In the genomic region with DNA sequence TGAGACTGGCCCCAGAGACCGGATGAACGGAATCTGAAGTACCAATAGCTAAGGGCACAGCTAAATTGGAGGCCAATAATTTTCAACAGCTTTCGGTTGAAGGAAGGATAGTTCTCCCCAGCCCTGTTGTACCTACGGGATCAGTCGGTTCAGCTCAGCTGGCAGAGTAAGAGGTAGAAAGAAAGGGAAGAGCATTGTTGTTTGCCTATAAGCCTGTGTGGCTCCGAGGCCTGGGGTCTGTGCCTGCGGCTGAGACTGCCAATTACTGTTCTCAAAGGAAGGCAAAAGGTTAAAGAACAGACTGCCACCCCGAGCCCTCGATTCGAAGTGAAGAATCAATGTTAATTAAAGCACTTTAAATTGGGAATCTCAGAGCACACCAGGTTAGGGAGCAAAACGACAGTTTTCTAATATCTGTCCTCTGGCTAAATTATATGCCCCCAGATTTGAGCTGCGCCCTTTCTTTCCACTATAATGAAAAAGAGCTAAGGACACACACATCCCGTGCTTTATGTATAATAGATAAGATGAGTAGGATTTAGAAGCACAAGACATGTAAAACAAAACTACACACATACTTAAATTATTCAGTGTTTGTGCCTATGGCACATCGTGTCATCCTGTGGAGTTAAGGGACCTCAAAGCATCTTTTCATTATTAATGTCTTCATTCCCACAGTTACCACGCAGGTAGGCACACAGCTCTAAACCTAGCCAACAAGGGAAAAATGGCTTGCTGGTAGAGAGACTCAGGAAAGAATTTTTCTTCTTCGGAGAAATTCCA, we compare ENCODE assay signal across 29 mouse cellular contexts. TPM values are rescaled to one million over a fixed set of nuclear protein-coding genes. Genes with fewer than 3 reads are reported as not detected.
DNase-seq lines count a peak whose midpoint lies in the region; ATAC-seq and TF ChIP-seq lines count a peak whose summit lies in the region.
"Had no signal": no experiment of that assay in that cellular context is flagged by ENCODE, and none has a peak within 500 bp of the region (broad histone marks: within the 10 kb centered on the region; RNA-seq: fewer than 3 reads in every experiment).

No protein-coding gene starts in this region.

- no peaks in the 10 kb centered on the region for H3K27me3 ChIP-seq in midbrain, embryonic 13.5 days
- H3K27me3 ChIP-seq in midbrain, postnatal 0 days (ENCODE audit: insufficient read depth, low read length): no peaks in the 10 kb centered on the region
- no peaks in the 10 kb centered on the region for H3K27me3 ChIP-seq in midbrain, embryonic 15.5 days (replicated peaks)
- H3K27me3 ChIP-seq: CH12.LX; embryonic facial prominence, embryonic 13.5 days; embryonic facial prominence, embryonic 15.5 days; forebrain, embryonic 12.5 days had no signal

- H3K4me2 ChIP-seq in midbrain, embryonic 13.5 days (replicated peaks): no peak overlapping the region
- no peak overlapping the region for H3K4me2 ChIP-seq in midbrain, postnatal 0 days (ENCODE audit: low read depth, low read length, poor library complexity, severe bottlenecking)
- peak overlapping the region; percentile 10; the same call in 1 of the 2 replicates for H3K4me2 ChIP-seq in midbrain, embryonic 15.5 days
- H3K4me2 ChIP-seq: embryonic facial prominence, embryonic 13.5 days; embryonic facial prominence, embryonic 15.5 days; forebrain, embryonic 12.5 days had no signal

- DNase-seq in heart, adult 11 months: peak; percentile 10
- no peak for DNase-seq in heart, postnatal 10 days
- DNase-seq in midbrain, postnatal 0 days (ENCODE audit: low spot score): no peak
- DNase-seq in brain, embryonic 14.5 days (ENCODE audit: low read depth): peak; percentile 32
- no peak for DNase-seq in Muller cell, postnatal 12 days (ENCODE audit: inconsistent ontology term)
- no peak for DNase-seq in left cerebral cortex, postnatal 25 days (ENCODE audit: low spot score in 2 of 2)
- DNase-seq: adrenal gland, adult 2 months; adrenal gland, postnatal 10 days; adrenal gland, postnatal 25 days; B cell, adult 2 months; cerebellum, adult 11 months; cerebellum, adult 18-20 months; cerebellum, adult 8-10 months; cerebellum, adult 9-11 months; cerebellum, postnatal 14 days; cerebellum, postnatal 36 days; embryo, embryonic 11 days had no signal

- no peak for TF ChIP-seq CTCF in midbrain, postnatal 0 days (IDR thresholded peaks at IDR 0.05)
- TF ChIP-seq CTCF in brain, embryonic 14.5 days (IDR thresholded peaks at IDR 0.05; ENCODE audit: borderline replicate concordance, extremely low read depth, insufficient read depth, insufficient read length): no peak

- H3K4me3 ChIP-seq in midbrain, embryonic 13.5 days (replicated peaks): no peak overlapping the region
- no peak overlapping the region for H3K4me3 ChIP-seq in midbrain, postnatal 0 days (ENCODE audit: low read depth, low read length)
- H3K4me3 ChIP-seq in midbrain, embryonic 15.5 days: no peak overlapping the region
- H3K4me3 ChIP-seq: embryonic facial prominence, embryonic 13.5 days; embryonic facial prominence, embryonic 15.5 days; erythroblast, embryonic 14.5 days; forebrain, embryonic 10.5 days; forebrain, embryonic 12.5 days had no signal

- peak; percentile 73; the same call in 1 of the 2 replicates for ATAC-seq in midbrain, embryonic 13.5 days
- ATAC-seq in midbrain, postnatal 0 days (ENCODE audit: low FRiP score): no peak
- ATAC-seq in midbrain, embryonic 15.5 days (replicated peaks): peak; percentile 73
- ATAC-seq: CD4-positive, CD25-positive, alpha-beta regulatory T cell, adult 4 months; forebrain, embryonic 14.5 days; forebrain, embryonic 16.5 days had no signal

- intact Hi-C loops in heart, postnatal 10 days (cut with DNase I): no loop called here
- intact Hi-C loops in left cerebral cortex, postnatal 25 days (cut with DNase I): no loop called here

- H3K4me1 ChIP-seq in midbrain, embryonic 13.5 days (replicated peaks): no peaks in the 10 kb centered on the region
- no peaks in the 10 kb centered on the region for H3K4me1 ChIP-seq in midbrain, postnatal 0 days (ENCODE audit: insufficient read depth, low read length)
- H3K4me1 ChIP-seq in midbrain, embryonic 15.5 days: peaks cover 4% of the 10 kb centered on the region; the same call in 1 of the 2 replicates
- H3K4me1 ChIP-seq: embryonic facial prominence, embryonic 13.5 days; embryonic facial prominence, embryonic 15.5 days had no signal

- no peak overlapping the region for H3K9ac ChIP-seq in midbrain, embryonic 13.5 days (replicated peaks)
- H3K9ac ChIP-seq in midbrain, postnatal 0 days (replicated peaks; ENCODE audit: low read length, poor library complexity, severe bottlenecking): no peak overlapping the region
- no peak overlapping the region for H3K9ac ChIP-seq in midbrain, embryonic 15.5 days
- H3K9ac ChIP-seq: embryonic facial prominence, embryonic 13.5 days; embryonic facial prominence, embryonic 15.5 days; forebrain, embryonic 12.5 days had no signal

- no peaks in the 10 kb centered on the region for H3K9me3 ChIP-seq in midbrain, embryonic 13.5 days
- no peaks in the 10 kb centered on the region for H3K9me3 ChIP-seq in midbrain, postnatal 0 days (ENCODE audit: low read length)
- H3K9me3 ChIP-seq in midbrain, embryonic 15.5 days: no peaks in the 10 kb centered on the region
- H3K9me3 ChIP-seq: embryonic facial prominence, embryonic 13.5 days; embryonic facial prominence, embryonic 15.5 days; forebrain, embryonic 10.5 days; forebrain, embryonic 12.5 days; G1E had no signal

- H3K36me3 ChIP-seq in midbrain, embryonic 13.5 days: no peaks in the 10 kb centered on the region
- H3K36me3 ChIP-seq in midbrain, postnatal 0 days (ENCODE audit: insufficient read depth, low read length): no peaks in the 10 kb centered on the region
- no peaks in the 10 kb centered on the region for H3K36me3 ChIP-seq in midbrain, embryonic 15.5 days (replicated peaks)
- H3K36me3 ChIP-seq: embryonic facial prominence, embryonic 13.5 days; embryonic facial prominence, embryonic 15.5 days; forebrain, embryonic 10.5 days; forebrain, embryonic 12.5 days; G1E had no signal

- WGBS in midbrain, embryonic 13.5 days: 52% methylated on average over 16 of the region's 16 CpGs
- WGBS in midbrain, postnatal 0 days: 43% methylated on average over 16 of the region's 16 CpGs
- 45% methylated on average over 16 of the region's 16 CpGs for WGBS in midbrain, embryonic 15.5 days

- no peak overlapping the region for H3K27ac ChIP-seq in midbrain, embryonic 13.5 days
- H3K27ac ChIP-seq in midbrain, postnatal 0 days (ENCODE audit: low read depth, low read length): no peak overlapping the region
- no peak overlapping the region for H3K27ac ChIP-seq in midbrain, embryonic 15.5 days
- H3K27ac ChIP-seq: embryonic facial prominence, embryonic 13.5 days; embryonic facial prominence, embryonic 15.5 days; forebrain, embryonic 10.5 days; forebrain, embryonic 12.5 days had no signal

- no peak for TF ChIP-seq POLR2A in brain, embryonic 14.5 days (IDR thresholded peaks at IDR 0.05; ENCODE audit: borderline replicate concordance, extremely low read depth, insufficient read depth, insufficient read length, poor library complexity, severe bottlenecking)

RNA-seq across cellular contexts. Expression of a gene that starts 13.7 kb away (rescaled TPM):
- 10 to 100 TPM; 23.7 to 27.1 TPM for total RNA-seq in heart, postnatal 10 days (2021)
- 13.9 and 14.6 TPM in 2 replicates for polyA plus RNA-seq in midbrain, embryonic 13.5 days (2015; fragmentation: Nextera tagmentation; extraction: Ambion mirVana)
- 42.2 and 50.9 TPM in 2 replicates for total RNA-seq in midbrain, postnatal 0 days (2014; rRNA removed)
- polyA plus RNA-seq in midbrain, postnatal 0 days (2015; fragmentation: Nextera tagmentation; extraction: Ambion mirVana): 8.8 and 9.0 TPM in 2 replicates
- 26.7 and 29.2 TPM in 2 replicates for polyA plus RNA-seq in brain, embryonic 14.5 days (2012; rRNA removed)
- 14.0 and 17.6 TPM in 2 replicates for polyA plus RNA-seq in midbrain, embryonic 15.5 days (2015; fragmentation: Nextera tagmentation; extraction: Ambion mirVana)
- 10 to 100 TPM; 34.2 TPM for total RNA-seq in left cerebral cortex, postnatal 25 days (2021)

Comparison
In these comparisons a context has a peak if more than half of its experiments do, and no peak if none do; other contexts are left out.
1. DNase-seq: peak in heart, adult 11 months (single experiment) and brain, embryonic 14.5 days (single experiment); none in heart, postnatal 10 days (0 of 2), midbrain, postnatal 0 days (single experiment), Muller cell, postnatal 12 days (single experiment) and left cerebral cortex, postnatal 25 days (0 of 2).